Mouse (Mus musculus) neural tube, embryonic 15.5 days (tissue): ENCODE measurements around the gene Bicc1. TPM values are rescaled to one million over a fixed set of nuclear protein-coding genes. Genes with fewer than 3 reads are reported as not detected.

Experiments used
- ATAC-seq: fragments of 200-750 bp; cut with Nextera tagmentation; 2 replicates; pipeline ENCODE4 v1.8.0; 2017; ENCODE audit warnings: mild to moderate bottlenecking, moderate TSS enrichment, moderate library complexity; ENCODE audit not compliant: low FRiP score
- H3K27ac ChIP-seq: fragments of 300-500 bp; sonication (generic); replicated peaks from 2 replicates; pipeline ENCODE4 v1.5.1; 2015; ENCODE audit warnings: mild to moderate bottlenecking, inconsistent platforms
- H3K27me3 ChIP-seq: fragments of 300-500 bp; sonication (generic); replicated peaks from 2 replicates; pipeline ENCODE4 v1.6.1; 2015; ENCODE audit warnings: inconsistent platforms
- H3K36me3 ChIP-seq: fragments of 300-500 bp; sonication (generic); 2 replicates; pipeline ENCODE4 v1.6.1; 2015; ENCODE audit warnings: inconsistent platforms
- H3K4me1 ChIP-seq: fragments of 300-500 bp; sonication (generic); 2 replicates; pipeline ENCODE4 v1.6.1; 2015; ENCODE audit warnings: inconsistent platforms
- H3K4me2 ChIP-seq: fragments of 300-500 bp; sonication (generic); 2 replicates; pipeline ENCODE4 v1.6.1; 2015; ENCODE audit warnings: inconsistent platforms, mild to moderate bottlenecking, moderate library complexity
- H3K4me3 ChIP-seq: fragments of 300-500 bp; sonication (generic); replicated peaks from 2 replicates; pipeline ENCODE4 v1.5.1; 2015; ENCODE audit warnings: mild to moderate bottlenecking, inconsistent platforms
- H3K9ac ChIP-seq: fragments of 300-500 bp; sonication (generic); replicated peaks from 2 replicates; pipeline ENCODE4 v1.6.1; 2015; ENCODE audit warnings: mild to moderate bottlenecking, inconsistent platforms
- H3K9me3 ChIP-seq: fragments of 300-500 bp; sonication (generic); replicated peaks from 2 replicates; pipeline ENCODE4 v1.6.1; 2016; ENCODE audit warnings: inconsistent platforms
- WGBS: fragments of 180-500 bp; shearing (Covaris S2); methylation state at CpG from one replicate; pipeline ENCODE4 v1.1.7; 2015; ENCODE audit warnings: mixed read lengths; 5-methylcytosine and 5-hydroxymethylcytosine counted together
- polyA plus RNA-seq: library from polyadenylated mRNA; unstranded; fragments of >200 nt; fragmentation: Nextera tagmentation; extraction: Ambion mirVana; gene quantifications from 2 replicates; pipeline ENCODE4 v1.2.1, GENCODE M21; 2015

Gene Bicc1
- polyA plus RNA-seq, 1 experiment from 2014 or later = 5.8 TPM

GRCm38 (mm10) chr10:70878046-70878445 is 281.5 kb downstream of the Bicc1 start:
- H3K9me3 ChIP-seq = no peaks in the 10 kb centered on the region
- no peak overlapping the region for H3K4me2 ChIP-seq
- no peak overlapping the region for H3K4me3 ChIP-seq
- ATAC-seq = no peak
- 73% methylated on average over 1 of the region's 1 CpGs for WGBS
- H3K9ac ChIP-seq = no peak overlapping the region
- H3K27ac ChIP-seq = no peak overlapping the region
- no peaks in the 10 kb centered on the region for H3K36me3 ChIP-seq
- 0 out of 2 replicates have a peak, but pooled peaks cover 5% of the 10 kb centered on the region for H3K4me1 ChIP-seq
- H3K27me3 ChIP-seq = no peaks in the 10 kb centered on the region

- Histone ChIP-seq H3K9ac (no peak overlapping the region), H3K36me3 (no peaks in the 10 kb centered on the region), H3K27ac (no peak overlapping the region), H3K27me3 (no peaks in the 10 kb centered on the region), H3K9me3 (no peaks in the 10 kb centered on the region), H3K4me2 (no peak overlapping the region), H3K4me3 (no peak overlapping the region), H3K4me1 (0 out of 2 replicates have a peak, but pooled peaks cover 5% of the 10 kb centered on the region)
- 86% methylated on average over 8 of the region's 8 CpGs for WGBS
- ATAC-seq = no peak
These were observed 281.9 kb downstream of the Bicc1 start for GRCm38 (mm10) chr10:70877631-70878030.

- Histone ChIP-seq H3K27ac (no peak overlapping the region), H3K36me3 (no peaks in the 10 kb centered on the region), H3K4me2 (no peak overlapping the region), H3K4me1 (0 out of 2 replicates have a peak, but pooled peaks cover 5% of the 10 kb centered on the region), H3K9ac (no peak overlapping the region), H3K4me3 (no peak overlapping the region), H3K27me3 (no peaks in the 10 kb centered on the region), H3K9me3 (no peaks in the 10 kb centered on the region)
- WGBS = 47% methylated on average over 9 of the region's 9 CpGs
- ATAC-seq = no peak
These were observed 283.0 kb downstream of the Bicc1 start for GRCm38 (mm10) chr10:70876522-70876921.

GRCm38 (mm10) chr10:70876119-70876518 is 283.4 kb downstream of the Bicc1 start:
- Histone ChIP-seq H3K4me1 (0 out of 2 replicates have a peak, but pooled peaks cover 5% of the 10 kb centered on the region), H3K36me3 (no peaks in the 10 kb centered on the region), H3K27ac (no peak overlapping the region), H3K9ac (no peak overlapping the region), H3K9me3 (no peaks in the 10 kb centered on the region), H3K4me2 (no peak overlapping the region), H3K27me3 (no peaks in the 10 kb centered on the region), H3K4me3 (no peak overlapping the region)
- 74% methylated on average over 8 of the region's 8 CpGs for WGBS
- no peak for ATAC-seq

GRCm38 (mm10) chr10:70874994-70875538 is 284.4 kb downstream of the Bicc1 start:
- peak; percentile 14; the same call in 1 of the 2 replicates for ATAC-seq
- Histone ChIP-seq H3K9me3 (no peaks in the 10 kb centered on the region), H3K9ac (no peak overlapping the region), H3K4me2 (0 out of 2 replicates have a peak overlapping the region, but pooled peaks have one; percentile 5), H3K4me3 (no peak overlapping the region), H3K27ac (no peak overlapping the region), H3K4me1 (0 out of 2 replicates have a peak, but pooled peaks cover 5% of the 10 kb centered on the region), H3K36me3 (no peaks in the 10 kb centered on the region), H3K27me3 (no peaks in the 10 kb centered on the region)
- 19% methylated on average over 12 of the region's 12 CpGs for WGBS

Other genes starting within 250 kb of the Bicc1 start
- gene Tfam, start 78.6 kb upstream of the Bicc1 start, polyA plus RNA-seq = 47.8 and 60.8 TPM in 2 replicates
- gene Ube2d1, start 125.6 kb upstream of the Bicc1 start, polyA plus RNA-seq = 135 and 151 TPM in 2 replicates
- 286 and 340 TPM in 2 replicates for gene Cisd1, start 185.3 kb upstream of the Bicc1 start, polyA plus RNA-seq
- gene Ipmk, start 188.1 kb upstream of the Bicc1 start, polyA plus RNA-seq = 14.9 and 15.3 TPM in 2 replicates